Mouse (Mus musculus) lung, adult 2 months (tissue): ENCODE measurements around the gene Nipa2.

ENCODE experiments used
- CTCF ChIP-seq: fragments of 200-500 bp; IDR thresholded peaks from 2 replicates; pipeline ENCODE4 v1.5.1; 2011; ENCODE audit warnings: mild to moderate bottlenecking, low read length, control low read depth; ENCODE audit not compliant: insufficient read depth
- POLR2A ChIP-seq: fragments of 200-500 bp; IDR thresholded peaks from 2 replicates; pipeline ENCODE4 v1.6.1; 2011; ENCODE audit warnings: low read depth, mild to moderate bottlenecking, control low read depth, low read length, borderline replicate concordance; ENCODE audit errors: extremely low read depth

DNA sequence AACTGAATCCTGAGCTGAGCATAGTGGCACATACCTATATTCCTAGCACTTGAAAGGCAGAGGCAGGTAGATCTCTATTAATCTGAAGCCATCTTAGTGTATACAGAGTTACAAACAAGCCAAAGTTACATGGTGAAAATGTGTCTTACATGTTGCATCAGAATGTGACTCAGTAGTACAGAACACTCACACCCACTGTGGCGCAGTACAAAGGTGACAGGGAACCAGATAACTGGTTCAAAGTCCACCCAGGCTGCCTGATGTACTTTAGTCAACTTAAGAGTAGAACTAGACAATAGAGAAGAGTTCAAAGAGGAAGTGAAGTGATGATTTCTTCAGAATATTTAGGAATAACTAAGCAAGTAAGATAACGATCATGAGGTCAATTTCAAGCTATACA is 27.3 kb downstream of the Nipa2 start:
- no peak for TF ChIP-seq CTCF
- TF ChIP-seq POLR2A, result no peak
